ENCODE assay signal across 17 mouse cellular contexts in genomic region chr4:109456821-109457220, GRCm38 (mm10).
"Had no signal": no experiment of that assay in that cellular context is flagged by ENCODE, and none has a peak within 500 bp of the region (broad histone marks: within the 10 kb centered on the region; RNA-seq: fewer than 3 reads in every experiment).

No protein-coding gene starts in this region.

- H3K36me3 ChIP-seq: stomach, embryonic 15.5 days had no signal

- ATAC-seq: midbrain, embryonic 15.5 days had no signal

- DNase-seq: kidney, adult 18-20 months; kidney, adult 9 months; kidney, postnatal 14 days; kidney, postnatal 4 days; liver, embryonic 13.5 days; lung, adult 2 months; lung, postnatal 14 days; lung, postnatal 4 days; retina, postnatal 1 day; right cerebral cortex, postnatal 25 days; spleen, adult 18-20 months; thymus, postnatal 25 days had no signal

- H3K4me3 ChIP-seq: liver, embryonic 13.5 days; midbrain, embryonic 12.5 days; midbrain, embryonic 15.5 days; myocyte; neural tube, embryonic 13.5 days; stomach, embryonic 15.5 days had no signal

- H3K27ac ChIP-seq: liver, embryonic 13.5 days; midbrain, embryonic 12.5 days; midbrain, embryonic 15.5 days; neural tube, embryonic 13.5 days; stomach, embryonic 15.5 days had no signal
